Mouse (Mus musculus) stomach, embryonic 14.5 days (tissue): Measurements from ENCODE around the gene Lrrn2. TPM values are rescaled to one million over a fixed set of nuclear protein-coding genes. Genes with fewer than 3 reads are reported as not detected.
"Not testable (repeated sequence)": the region's sequence is repeated elsewhere in the genome, so short reads cannot be mapped to it uniquely, and the experiment has no call there.

Source experiments
- ATAC-seq: fragments of 200-750 bp; cut with Nextera tagmentation; 2 replicates; pipeline ENCODE4 v1.8.0; 2017; ENCODE audit warnings: low read depth, moderate TSS enrichment; ENCODE audit not compliant: insufficient number of reproducible peaks, insufficient read depth, low FRiP score
- H3K27ac ChIP-seq: fragments of 300-500 bp; sonication (generic); 2 replicates; pipeline ENCODE4 v1.5.1; 2014; ENCODE audit warnings: mild to moderate bottlenecking, low read length, moderate library complexity, mixed read lengths
- H3K27me3 ChIP-seq: fragments of 300-500 bp; sonication (generic); 2 replicates; pipeline ENCODE4 v1.6.1; 2014; ENCODE audit warnings: low read length, control low read depth, mixed read lengths; ENCODE audit not compliant: control insufficient read depth, insufficient read depth
- H3K36me3 ChIP-seq: fragments of 300-500 bp; sonication (generic); 2 replicates; pipeline ENCODE4 v1.6.1; 2014; ENCODE audit warnings: mild to moderate bottlenecking, control low read depth, low read length, moderate library complexity, mixed read lengths; ENCODE audit not compliant: control insufficient read depth, insufficient read depth
- H3K4me1 ChIP-seq: fragments of 300-500 bp; sonication (generic); 2 replicates; pipeline ENCODE4 v1.6.1; 2014; ENCODE audit warnings: low read length, control low read depth, mixed read lengths; ENCODE audit not compliant: control insufficient read depth, insufficient read depth
- H3K4me2 ChIP-seq: fragments of 300-500 bp; sonication (generic); replicated peaks from 2 replicates; pipeline ENCODE4 v1.6.1; 2014; ENCODE audit warnings: low read depth, low read length, control low read depth
- H3K4me3 ChIP-seq: fragments of 300-500 bp; sonication (generic); 2 replicates; pipeline ENCODE4 v1.5.1; 2014; ENCODE audit warnings: low read depth, low read length, control low read depth
- H3K9ac ChIP-seq: fragments of 300-500 bp; sonication (generic); replicated peaks from 2 replicates; pipeline ENCODE4 v1.6.1; 2014; ENCODE audit warnings: low read depth, mild to moderate bottlenecking, control low read depth, low read length, moderate library complexity, mixed read lengths
- H3K9me3 ChIP-seq: fragments of 300-500 bp; sonication (generic); 2 replicates; pipeline ENCODE4 v1.6.1; 2016; ENCODE audit warnings: low read depth, low read length, control low read depth; ENCODE audit not compliant: control insufficient read depth
- WGBS: fragments of 180-500 bp; shearing (Covaris S2); extraction: QIAGEN DNeasy Blood & Tissue Kit; methylation state at CpG from one replicate; pipeline ENCODE4 v1.1.7; 2014; 5-methylcytosine and 5-hydroxymethylcytosine counted together
- microRNA-seq: library from miRNA; unstranded; fragments of <30 nt; microRNA quantifications from one replicate; pipeline ENCODE4, GENCODE M21; 2016
- polyA plus RNA-seq: library from polyadenylated mRNA; unstranded; fragments of >200 nt; fragmentation: Nextera tagmentation; extraction: Ambion mirVana; gene quantifications from 2 replicates; pipeline ENCODE4 v1.2.1, GENCODE M21; 2014

The Lrrn2 gene
- polyA plus RNA-seq, 1 experiment from 2014 or later: 5.1 TPM

- not testable (repeated sequence) for H3K9ac ChIP-seq, H3K9me3 ChIP-seq, H3K4me1 ChIP-seq, H3K4me2 ChIP-seq, ATAC-seq, H3K4me3 ChIP-seq, H3K27ac ChIP-seq, H3K27me3 ChIP-seq
- WGBS: 68% methylated on average over 12 of the region's 12 CpGs
- peaks cover 45% of the 10 kb centered on the region for H3K36me3 ChIP-seq
Measured at GRCm38 (mm10) chr1:132988556-132989459, 108.7 kb downstream of the Lrrn2 start.

Small RNAs within 50 kb of the gene (microRNA-seq; reads per million reads assigned to microRNA genes)
- not detected for gene Gm44300

Other genes starting within 250 kb of the Lrrn2 start
- gene Nfasc, start 138.5 kb upstream of the Lrrn2 start, polyA plus RNA-seq: 4.9 and 5.0 TPM in 2 replicates
- gene Mdm4, start 150.3 kb downstream of the Lrrn2 start, polyA plus RNA-seq: 69.7 and 71.6 TPM in 2 replicates
- gene Pik3c2b, start 165.4 kb downstream of the Lrrn2 start, polyA plus RNA-seq: 10.7 and 13.8 TPM in 2 replicates